Mouse (Mus musculus): ENCODE measurements around the gene Opa3. TPM values are rescaled to one million over a fixed set of nuclear protein-coding genes. Genes with fewer than 3 reads are reported as not detected.

The Opa3 gene
- total and polyA plus RNA-seq, 3 experiments = 9.4 to 21.2 (median 11.9) TPM

GRCm38 (mm10) chr7:19239423-19239822 lies 11.3 kb downstream of the Opa3 start:
- in situ Hi-C loops (cut with MboI; ENCODE audit: low pct_ligation_motif_present, low pct_unique_long_range_greater_than_20kb, low sequenced_read_pairs) = no loop called here
- Histone ChIP-seq H3K9me3 (replicated peaks; ENCODE audit: low read length) (no peaks in the 10 kb centered on the region), H3K4me1 (ENCODE audit: control insufficient read depth in 1 of 2, insufficient read depth in 2 of 2) (peaks cover 2 to 23% of the 10 kb centered on the region in 2 experiments; a peak in 3 of 4 replicates), H3K27ac (ENCODE audit: insufficient read depth, low read depth) (no peak overlapping the region), H3K36me3 (replicated peaks in 1 of 2; ENCODE audit: control insufficient read depth in 1 of 2, insufficient read depth in 1 of 2, low read length in 1 of 2) (peaks cover 0 to 39% of the 10 kb centered on the region in 2 experiments), H3K27me3 (replicated peaks) (no peaks in the 10 kb centered on the region), H3K9ac (ENCODE audit: insufficient read depth, low read depth) (no peak overlapping the region), H3K4me3 (replicated peaks in 1 of 3; ENCODE audit: low read depth in 2 of 3, low read length in 2 of 3, poor library complexity in 1 of 3) (no peak overlapping the region), H3K79me2 (replicated peaks; ENCODE audit: control insufficient read depth, extremely low read depth, insufficient read depth, poor library complexity, severe bottlenecking) (no peaks in the 10 kb centered on the region; the same call in none of the 2 replicates), H3K4me2 (ENCODE audit: insufficient read depth, low read depth, poor library complexity, severe bottlenecking) (no peak overlapping the region)
- dilution Hi-C loops (cut with MboI; ENCODE audit: extremely low pct_ligation_motif_present, extremely low pct_unique_long_range_greater_than_20kb, low sequenced_read_pairs) = no loop called here
- TF ChIP-seq NRF1 (IDR thresholded peaks at IDR 0.05; ENCODE audit: low read depth, low read length) = 0 out of 2 replicates have a peak, but pooled peaks have one; percentile 15
- 0 out of 2 replicates have a peak, but pooled peaks have one; percentile 41 for TF ChIP-seq MYC (IDR thresholded peaks at IDR 0.05; ENCODE audit: low read depth, low read length)
- TF ChIP-seq CTCF (conservative IDR thresholded peaks at IDR 0.05 in 1 of 2, IDR thresholded peaks at IDR 0.05 in 1 of 2; ENCODE audit: low read depth in 2 of 2, low read length in 2 of 2) = peak; percentile 98 to 99
- 0 out of 2 replicates have a peak, but pooled peaks have one; percentile 10 for TF ChIP-seq JUND (conservative IDR thresholded peaks at IDR 0.05; ENCODE audit: low read depth, low read length)
- TF ChIP-seq RAD21 (IDR thresholded peaks at IDR 0.05; ENCODE audit: low read depth, low read length) = peak; percentile 87
- TF ChIP-seq E2F4 (IDR thresholded peaks at IDR 0.05; ENCODE audit: insufficient replicate concordance, low read depth, low read length) = no peak
- TF ChIP-seq RCOR1 (conservative IDR thresholded peaks at IDR 0.05; ENCODE audit: low read depth, low read length) = no peak
- peak; percentile 76 for TF ChIP-seq ZC3H11A (IDR thresholded peaks at IDR 0.05; ENCODE audit: low read depth, low read length)
- 0 out of 2 replicates have a peak, but pooled peaks have one; percentile 12 for TF ChIP-seq MAX (IDR thresholded peaks at IDR 0.05; ENCODE audit: low read length)
- peak; percentile 99 for TF ChIP-seq SMC3 (IDR thresholded peaks at IDR 0.05; ENCODE audit: low read depth, low read length)
- TF ChIP-seq MAZ (IDR thresholded peaks at IDR 0.05; ENCODE audit: low read depth, low read length) = no peak
- DNase-seq (ENCODE audit: extremely low read depth) = peak; percentile 89

- Histone ChIP-seq H3K4me1 (ENCODE audit: control insufficient read depth in 1 of 2, insufficient read depth in 2 of 2) (peaks cover 7 to 28% of the 10 kb centered on the region in 2 experiments), H3K79me2 (replicated peaks; ENCODE audit: control insufficient read depth, extremely low read depth, insufficient read depth, poor library complexity, severe bottlenecking) (no peaks in the 10 kb centered on the region; the same call in none of the 2 replicates), H3K27me3 (replicated peaks) (no peaks in the 10 kb centered on the region), H3K4me3 (replicated peaks in 1 of 3; ENCODE audit: low read depth in 2 of 3, low read length in 2 of 3, poor library complexity in 1 of 3) (no peak overlapping the region), H3K4me2 (ENCODE audit: insufficient read depth, low read depth, poor library complexity, severe bottlenecking) (no peak overlapping the region), H3K9me3 (replicated peaks; ENCODE audit: low read length) (no peaks in the 10 kb centered on the region), H3K36me3 (replicated peaks in 1 of 2; ENCODE audit: control insufficient read depth in 1 of 2, insufficient read depth in 1 of 2, low read length in 1 of 2) (peaks cover 4 to 40% of the 10 kb centered on the region in 2 experiments), H3K9ac (ENCODE audit: insufficient read depth, low read depth) (no peak overlapping the region), H3K27ac (ENCODE audit: insufficient read depth, low read depth) (no peak overlapping the region)
- dilution Hi-C loops (cut with MboI; ENCODE audit: extremely low pct_ligation_motif_present, extremely low pct_unique_long_range_greater_than_20kb, low sequenced_read_pairs) (no loop called here), in situ Hi-C loops (cut with MboI; ENCODE audit: low pct_ligation_motif_present, low pct_unique_long_range_greater_than_20kb, low sequenced_read_pairs) (no loop called here)
- TF ChIP-seq BHLHE40 (IDR thresholded peaks at IDR 0.05; ENCODE audit: low read depth, low read length) (no peak), CHD2 (IDR thresholded peaks at IDR 0.05; ENCODE audit: low read length) (no peak), SMC3 (IDR thresholded peaks at IDR 0.05; ENCODE audit: low read depth, low read length) (no peak)
- no peak for DNase-seq (ENCODE audit: extremely low read depth)
Observed at GRCm38 (mm10) chr7:19239986-19240385, 11.9 kb downstream of the Opa3 start.
